Mouse (Mus musculus): ENCODE results near the gene Trim69. TPM values are rescaled to one million over a fixed set of nuclear protein-coding genes. Genes with fewer than 3 reads are reported as not detected.
"Not testable (repeated sequence)": the region's sequence is repeated elsewhere in the genome, so short reads cannot be mapped to it uniquely, and the experiment has no call there.

The Trim69 gene
- polyA plus RNA-seq, 1 experiment: 122 TPM

DNA sequence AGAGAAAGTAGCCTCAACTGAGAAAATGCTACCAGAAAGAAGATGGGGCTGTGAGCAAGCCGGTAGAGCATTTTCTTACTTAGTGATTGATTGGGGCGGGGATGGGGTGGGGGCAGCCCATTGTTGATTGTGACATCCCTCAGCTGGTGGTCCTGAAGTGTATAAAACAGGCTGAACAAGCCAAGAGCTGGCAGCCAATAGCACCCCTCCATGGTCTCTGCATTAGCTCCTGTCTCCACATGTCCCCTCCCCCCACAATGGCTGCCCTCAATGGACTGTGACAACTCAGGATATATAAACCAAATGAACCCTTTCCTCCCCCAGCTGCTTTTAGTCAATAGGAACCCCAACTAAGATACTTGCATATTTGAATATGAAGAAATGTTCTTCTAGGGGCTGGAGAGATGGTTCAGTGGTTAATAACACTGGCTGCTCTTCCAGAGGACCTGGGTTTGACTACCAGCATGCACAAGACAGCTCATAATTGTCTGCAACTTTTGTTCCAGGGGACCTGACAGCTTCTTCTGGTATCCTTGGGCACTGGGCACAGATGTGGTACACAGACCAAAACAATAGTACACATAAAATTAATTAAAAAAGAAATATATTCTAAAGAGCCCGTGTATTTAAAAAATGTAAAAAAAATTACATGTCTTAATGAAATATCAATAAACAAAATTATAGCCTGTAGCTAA is 50.2 kb downstream of the Trim69 start:
- no peaks in the 10 kb centered on the region for H3K36me3 ChIP-seq (ENCODE audit: control insufficient read depth, insufficient read depth, low read length)
- no peak overlapping the region for H3K27ac ChIP-seq (ENCODE audit: control insufficient read depth, insufficient read depth, low read depth, low read length)
- no peaks in the 10 kb centered on the region for H3K27me3 ChIP-seq (ENCODE audit: control insufficient read depth, insufficient read depth, low read length)
- no peaks in the 10 kb centered on the region for H3K4me1 ChIP-seq (ENCODE audit: control insufficient read depth, insufficient read depth, low read length)
- no peak overlapping the region for H3K4me3 ChIP-seq (ENCODE audit: control insufficient read depth, low read depth, low read length)
- no peak for TF ChIP-seq POLR2A (IDR thresholded peaks at IDR 0.05; ENCODE audit: control insufficient read depth, low read depth, low read length)
- TF ChIP-seq CTCF (IDR thresholded peaks at IDR 0.05; ENCODE audit: control insufficient read depth, insufficient read depth, insufficient replicate concordance, low read depth, low read length): no peak

DNA sequence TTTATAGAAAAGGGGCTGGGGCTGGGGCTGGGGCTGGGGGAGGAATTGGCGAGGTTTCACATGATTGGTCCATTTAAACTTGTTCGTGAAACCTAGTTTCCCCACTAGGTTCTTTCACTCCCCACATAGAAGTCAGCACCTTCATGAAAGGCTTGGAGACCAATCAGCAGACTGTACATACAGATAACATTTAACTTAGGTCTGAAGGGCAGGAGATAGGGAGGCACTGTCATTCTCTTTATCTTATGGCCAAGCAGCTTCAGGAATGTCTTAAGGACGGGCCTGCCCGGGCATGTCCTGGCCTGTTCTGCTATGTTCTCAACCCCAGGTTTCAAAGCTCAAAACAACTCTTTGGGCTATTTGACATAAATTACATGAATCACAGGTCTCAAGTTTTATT is 56.6 kb downstream of the Trim69 start:
- not testable (repeated sequence) for H3K27me3 ChIP-seq (ENCODE audit: control insufficient read depth, insufficient read depth, low read length); H3K4me1 ChIP-seq (ENCODE audit: control insufficient read depth, insufficient read depth, low read length); H3K27ac ChIP-seq (ENCODE audit: control insufficient read depth, insufficient read depth, low read depth, low read length); H3K36me3 ChIP-seq (ENCODE audit: control insufficient read depth, insufficient read depth, low read length); H3K4me3 ChIP-seq (ENCODE audit: control insufficient read depth, low read depth, low read length)

DNA sequence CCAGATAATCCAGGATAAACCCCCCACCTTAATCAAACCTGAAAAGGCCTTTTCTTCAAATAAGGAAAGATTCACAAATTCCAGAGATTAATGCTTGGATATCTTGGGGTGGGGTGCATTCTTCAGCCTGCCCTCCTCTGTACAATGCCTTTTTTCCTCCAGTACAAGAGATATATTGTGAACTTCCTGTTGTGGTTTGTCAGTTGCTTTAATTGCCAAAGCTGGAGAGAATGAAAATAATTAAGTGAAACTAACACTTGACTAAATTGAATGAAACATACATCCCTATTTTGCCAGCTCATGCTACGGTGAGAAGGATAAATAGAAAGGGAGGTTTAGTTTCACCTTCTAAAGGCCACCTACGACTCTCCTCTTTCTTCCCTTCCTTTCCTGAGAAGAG is 57.7 kb downstream of the Trim69 start:
- Histone ChIP-seq H3K4me3 (ENCODE audit: control insufficient read depth, low read depth, low read length) (no peak overlapping the region), H3K4me1 (ENCODE audit: control insufficient read depth, insufficient read depth, low read length) (peaks cover 5% of the 10 kb centered on the region; the same call in 1 of the 2 replicates), H3K27me3 (ENCODE audit: control insufficient read depth, insufficient read depth, low read length) (no peaks in the 10 kb centered on the region), H3K27ac (ENCODE audit: control insufficient read depth, insufficient read depth, low read depth, low read length) (no peak overlapping the region), H3K36me3 (ENCODE audit: control insufficient read depth, insufficient read depth, low read length) (no peaks in the 10 kb centered on the region)
- TF ChIP-seq POLR2A (IDR thresholded peaks at IDR 0.05; ENCODE audit: control insufficient read depth, low read depth, low read length) (no peak), CTCF (IDR thresholded peaks at IDR 0.05; ENCODE audit: control insufficient read depth, insufficient read depth, insufficient replicate concordance, low read depth, low read length) (no peak)

DNA sequence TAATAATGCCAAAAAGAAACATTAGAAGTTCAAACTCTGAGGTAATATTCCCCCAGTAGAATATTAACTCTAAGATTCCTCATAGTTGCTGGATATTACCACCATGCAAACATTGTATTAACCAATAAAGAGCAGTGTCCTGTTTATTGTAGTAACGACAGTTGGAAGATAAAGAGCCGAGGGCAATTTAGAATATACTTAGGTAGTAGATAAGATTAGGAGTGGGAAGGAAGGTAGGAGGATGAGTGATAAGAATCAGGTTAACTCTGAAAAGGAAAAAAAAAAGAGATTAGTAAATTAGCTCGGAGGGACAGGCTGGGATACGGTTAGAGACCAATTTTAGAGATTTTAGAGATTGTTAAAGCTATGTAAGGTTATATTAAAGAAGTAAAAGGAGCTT is 60.9 kb downstream of the Trim69 start:
- Histone ChIP-seq H3K36me3 (ENCODE audit: control insufficient read depth, insufficient read depth, low read length) (no peaks in the 10 kb centered on the region), H3K4me1 (ENCODE audit: control insufficient read depth, insufficient read depth, low read length) (peaks cover 5% of the 10 kb centered on the region; the same call in 1 of the 2 replicates), H3K27me3 (ENCODE audit: control insufficient read depth, insufficient read depth, low read length) (no peaks in the 10 kb centered on the region), H3K27ac (ENCODE audit: control insufficient read depth, insufficient read depth, low read depth, low read length) (no peak overlapping the region), H3K4me3 (ENCODE audit: control insufficient read depth, low read depth, low read length) (no peak overlapping the region)
- TF ChIP-seq POLR2A (IDR thresholded peaks at IDR 0.05; ENCODE audit: control insufficient read depth, low read depth, low read length) (no peak), CTCF (IDR thresholded peaks at IDR 0.05; ENCODE audit: control insufficient read depth, insufficient read depth, insufficient replicate concordance, low read depth, low read length) (no peak)

DNA sequence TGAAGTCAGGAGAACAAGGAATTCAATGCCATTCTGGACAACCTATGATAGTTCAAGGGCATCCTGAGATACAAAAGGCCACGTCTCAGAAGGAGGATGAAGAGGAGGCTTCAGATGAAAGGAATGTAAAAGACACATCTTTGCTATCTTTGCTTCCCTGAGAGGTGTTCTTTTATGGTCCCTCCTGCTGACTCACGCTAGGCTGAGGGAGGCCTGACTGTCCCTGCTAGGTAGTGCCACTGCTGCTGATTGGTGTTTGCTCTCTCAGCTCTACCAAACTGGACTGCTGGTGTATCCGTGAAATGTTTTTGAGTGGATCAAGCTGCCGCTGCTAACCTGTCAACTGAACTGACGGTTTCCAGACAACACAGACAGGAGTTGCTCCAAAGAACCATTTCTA is 61.3 kb downstream of the Trim69 start:
- no peaks in the 10 kb centered on the region for H3K36me3 ChIP-seq (ENCODE audit: control insufficient read depth, insufficient read depth, low read length)
- no peak overlapping the region for H3K4me3 ChIP-seq (ENCODE audit: control insufficient read depth, low read depth, low read length)
- H3K4me1 ChIP-seq (ENCODE audit: control insufficient read depth, insufficient read depth, low read length): peaks cover 5% of the 10 kb centered on the region; the same call in 1 of the 2 replicates
- no peak for TF ChIP-seq POLR2A (IDR thresholded peaks at IDR 0.05; ENCODE audit: control insufficient read depth, low read depth, low read length)
- TF ChIP-seq CTCF (IDR thresholded peaks at IDR 0.05; ENCODE audit: control insufficient read depth, insufficient read depth, insufficient replicate concordance, low read depth, low read length): no peak
- H3K27me3 ChIP-seq (ENCODE audit: control insufficient read depth, insufficient read depth, low read length): no peaks in the 10 kb centered on the region
- H3K27ac ChIP-seq (ENCODE audit: control insufficient read depth, insufficient read depth, low read depth, low read length): no peak overlapping the region

DNA sequence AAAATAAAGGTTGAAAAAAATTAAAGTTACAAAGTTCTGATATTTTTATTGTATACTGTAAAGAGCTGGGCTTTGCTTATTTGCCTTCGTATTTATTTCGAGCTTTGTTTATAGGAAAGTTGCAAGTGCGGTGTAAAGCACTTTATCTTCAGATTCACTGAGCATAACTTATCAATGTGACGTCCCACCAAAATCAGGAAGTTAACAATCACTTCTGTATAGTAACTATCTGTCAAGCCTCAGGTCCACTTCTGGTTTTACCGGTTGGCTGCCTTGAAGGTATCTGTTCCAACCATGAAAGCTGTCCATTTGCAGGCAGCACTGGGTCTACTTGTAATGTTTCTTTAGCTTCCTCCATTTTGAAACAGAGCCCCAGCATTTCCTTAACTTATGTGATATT is 61.8 kb downstream of the Trim69 start:
- Histone ChIP-seq H3K4me3 (ENCODE audit: control insufficient read depth, low read depth, low read length) (no peak overlapping the region), H3K36me3 (ENCODE audit: control insufficient read depth, insufficient read depth, low read length) (no peaks in the 10 kb centered on the region), H3K27ac (ENCODE audit: control insufficient read depth, insufficient read depth, low read depth, low read length) (no peak overlapping the region), H3K4me1 (ENCODE audit: control insufficient read depth, insufficient read depth, low read length) (peaks cover 5% of the 10 kb centered on the region; the same call in 1 of the 2 replicates), H3K27me3 (ENCODE audit: control insufficient read depth, insufficient read depth, low read length) (no peaks in the 10 kb centered on the region)
- no peak for TF ChIP-seq POLR2A (IDR thresholded peaks at IDR 0.05; ENCODE audit: control insufficient read depth, low read depth, low read length)
- no peak for TF ChIP-seq CTCF (IDR thresholded peaks at IDR 0.05; ENCODE audit: control insufficient read depth, insufficient read depth, insufficient replicate concordance, low read depth, low read length)

DNA sequence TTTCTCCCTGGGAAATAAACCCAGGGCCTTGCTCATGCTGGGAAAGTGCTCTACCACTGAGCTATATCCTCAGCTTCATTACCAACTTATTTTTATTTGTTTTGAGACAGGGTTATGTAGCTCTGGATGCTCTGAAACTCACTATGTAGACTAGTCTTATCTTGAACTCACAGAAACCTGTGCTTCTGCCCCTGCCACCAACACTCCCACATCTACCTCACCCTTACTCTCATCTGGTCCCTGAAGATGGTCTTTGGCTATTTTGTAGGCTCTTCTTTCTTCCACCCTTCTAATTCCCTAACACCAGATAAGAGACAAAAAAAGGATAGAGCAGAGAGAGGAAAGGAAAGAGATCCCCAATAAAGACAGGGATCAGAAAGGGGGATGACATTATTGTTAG is 63.2 kb downstream of the Trim69 start:
- Histone ChIP-seq H3K27me3 (ENCODE audit: control insufficient read depth, insufficient read depth, low read length) (no peaks in the 10 kb centered on the region), H3K27ac (ENCODE audit: control insufficient read depth, insufficient read depth, low read depth, low read length) (no peak overlapping the region), H3K36me3 (ENCODE audit: control insufficient read depth, insufficient read depth, low read length) (no peaks in the 10 kb centered on the region), H3K4me3 (ENCODE audit: control insufficient read depth, low read depth, low read length) (no peak overlapping the region), H3K4me1 (ENCODE audit: control insufficient read depth, insufficient read depth, low read length) (peaks cover 5% of the 10 kb centered on the region; the same call in 1 of the 2 replicates)
- TF ChIP-seq CTCF (IDR thresholded peaks at IDR 0.05; ENCODE audit: control insufficient read depth, insufficient read depth, insufficient replicate concordance, low read depth, low read length) (no peak), POLR2A (IDR thresholded peaks at IDR 0.05; ENCODE audit: control insufficient read depth, low read depth, low read length) (no peak)

Other genes starting within 250 kb of the Trim69 start
- 11.2 and 14.1 TPM in 2 replicates for gene Ctdspl2, start 204.7 kb upstream of the Trim69 start, polyA plus RNA-seq (2012; rRNA removed)
- 5.4 and 5.6 TPM in 2 replicates for gene Mageb3, start 204.6 kb upstream of the Trim69 start, polyA plus RNA-seq (2012; rRNA removed)
- 8.9 and 9.4 TPM in 2 replicates for gene Eif3j1, start 132.2 kb upstream of the Trim69 start, polyA plus RNA-seq (2012; rRNA removed)
- 6.4 and 8.0 TPM in 2 replicates for gene Spg11, start 42.3 kb upstream of the Trim69 start, polyA plus RNA-seq (2012; rRNA removed)
- 35.8 and 163 TPM in 2 replicates for gene B2m, start 13.0 kb upstream of the Trim69 start, polyA plus RNA-seq (2012; rRNA removed)
- gene Patl2, start 25.5 kb downstream of the Trim69 start, polyA plus RNA-seq (2012; rRNA removed): 0.40 and 0.86 TPM in 2 replicates
- 1.3 and 1.6 TPM in 2 replicates for gene Terb2, start 25.6 kb downstream of the Trim69 start, polyA plus RNA-seq (2012; rRNA removed)
- gene Sord, start 74.0 kb downstream of the Trim69 start, polyA plus RNA-seq (2012; rRNA removed): 740 and 863 TPM in 2 replicates
- 0.06 and 0.11 TPM in 2 replicates for gene Duox2, start 137.7 kb downstream of the Trim69 start, polyA plus RNA-seq (2012; rRNA removed)
- gene Duoxa2, start 138.2 kb downstream of the Trim69 start, polyA plus RNA-seq (2012; rRNA removed): 0.06 and 0.08 TPM in 2 replicates
- 0.12 and 0.41 TPM in 2 replicates for gene Duoxa1, start 153.0 kb downstream of the Trim69 start, polyA plus RNA-seq (2012; rRNA removed)
- gene Duox1, start 155.0 kb downstream of the Trim69 start, polyA plus RNA-seq (2012; rRNA removed): 0.07 and 0.09 TPM in 2 replicates
- 16.7 and 19.4 TPM in 2 replicates for gene Shf, start 208.5 kb downstream of the Trim69 start, polyA plus RNA-seq (2012; rRNA removed)

Measured in testis, adult 2 months (tissue).